In genomic region chr5:122502077-122502941, GRCm38 (mm10) we compare ENCODE assay signal across 8 mouse cellular contexts. TPM values are rescaled to one million over a fixed set of nuclear protein-coding genes. Genes with fewer than 3 reads are reported as not detected.
DNase-seq lines count a peak whose midpoint lies in the region; ATAC-seq and TF ChIP-seq lines count a peak whose summit lies in the region.

Atp2a2 (minus strand) TSS chr5:122502225.

- 0 out of 2 replicates have a peak, but pooled peaks cover 5% of the 10 kb centered on the region for H3K9me3 ChIP-seq in forebrain, embryonic 16.5 days (ENCODE audit: control insufficient read depth, low read length)
- peaks cover 4% of the 10 kb centered on the region; the same call in 1 of the 2 replicates for H3K9me3 ChIP-seq in lung, embryonic 14.5 days (ENCODE audit: low read depth, low read length)

- WGBS in forebrain, embryonic 16.5 days = under 1% methylated on average over 81 of the region's 113 CpGs
- WGBS in lung, embryonic 14.5 days = under 1% methylated on average over 83 of the region's 113 CpGs
- WGBS in olfactory bulb, adult 2 months = 3% methylated on average over 110 of the region's 113 CpGs
- under 1% methylated on average over 104 of the region's 113 CpGs for WGBS in thymus, adult 2 months

- H3K36me3 ChIP-seq in forebrain, embryonic 16.5 days (ENCODE audit: control insufficient read depth, insufficient read depth) = no peaks in the 10 kb centered on the region
- peaks cover 22% of the 10 kb centered on the region for H3K36me3 ChIP-seq in lung, embryonic 14.5 days (ENCODE audit: insufficient read depth)
- no peaks in the 10 kb centered on the region for H3K36me3 ChIP-seq in thymus, adult 2 months (ENCODE audit: control insufficient read depth, insufficient read depth, low read length)

- peak within 1 kb of the TSS; percentile 99 for H3K9ac ChIP-seq in forebrain, embryonic 16.5 days (replicated peaks; ENCODE audit: low read depth, low read length)
- H3K9ac ChIP-seq in lung, embryonic 14.5 days = peak within 1 kb of the TSS; percentile 99

- peak; percentile 81 for DNase-seq in ES-CJ7 (ENCODE audit: low read depth, low spot score)
- DNase-seq in cerebellum, adult 11 months = peak; percentile 91
- peak; percentile 91 to 96 for DNase-seq in heart, postnatal 36 days
- DNase-seq in layer of hippocampus, adult 2 months (ENCODE audit: low spot score in 2 of 2) = peak; percentile 91 to 94
- peak; percentile 96 for DNase-seq in lung, embryonic 14.5 days
- DNase-seq in thymus, adult 2 months = peak; percentile 90

- peak; percentile 98 for TF ChIP-seq POLR2A in olfactory bulb, adult 2 months (IDR thresholded peaks at IDR 0.05; ENCODE audit: insufficient read depth, low read depth, low read length)
- peak; percentile 81 for TF ChIP-seq POLR2A in thymus, adult 2 months (IDR thresholded peaks at IDR 0.05; ENCODE audit: control insufficient read depth, extremely low read depth, insufficient read depth, low read length, poor library complexity)

- peak; percentile 94 for ATAC-seq in forebrain, embryonic 16.5 days
- peak; percentile 94 for ATAC-seq in lung, embryonic 14.5 days (ENCODE audit: insufficient read depth)

- peak within 1 kb of the TSS; percentile 74 for H3K4me2 ChIP-seq in forebrain, embryonic 16.5 days (ENCODE audit: low read length)
- peak within 1 kb of the TSS; percentile 90 for H3K4me2 ChIP-seq in lung, embryonic 14.5 days

- H3K4me1 ChIP-seq in forebrain, embryonic 16.5 days (replicated peaks; ENCODE audit: control insufficient read depth, insufficient read depth, low read length) = peaks cover 30% of the 10 kb centered on the region
- peaks cover 11% of the 10 kb centered on the region for H3K4me1 ChIP-seq in lung, embryonic 14.5 days (ENCODE audit: insufficient read depth)
- H3K4me1 ChIP-seq in olfactory bulb, adult 2 months (ENCODE audit: control insufficient read depth, insufficient read depth, low read length) = peaks cover 5% of the 10 kb centered on the region
- peaks cover 8% of the 10 kb centered on the region; the same call in 1 of the 2 replicates for H3K4me1 ChIP-seq in thymus, adult 2 months (replicated peaks; ENCODE audit: control insufficient read depth, insufficient read depth, low read length)

- intact Hi-C loops in heart, postnatal 36 days (cut with DNase I) = loop anchor here (2.0 to 5.0 kb wide), 4 partner anchors 44 to 205 kb away; partner anchors contain the start of genes Anapc7 and P2rx4

- peak within 1 kb of the TSS; percentile 99 for H3K4me3 ChIP-seq in forebrain, embryonic 16.5 days (replicated peaks; ENCODE audit: low read length)
- peak within 1 kb of the TSS; percentile 89 for H3K4me3 ChIP-seq in layer of hippocampus, adult 2 months
- H3K4me3 ChIP-seq in lung, embryonic 14.5 days (ENCODE audit: low read depth, low read length) = peak within 1 kb of the TSS; percentile 99
- peak within 1 kb of the TSS; percentile 85 for H3K4me3 ChIP-seq in olfactory bulb, adult 2 months (ENCODE audit: insufficient read depth, low read depth, low read length)
- peak within 1 kb of the TSS; percentile 87 for H3K4me3 ChIP-seq in thymus, adult 2 months (ENCODE audit: control insufficient read depth, insufficient read depth, low read length)

- peak; percentile 60 for TF ChIP-seq CTCF in layer of hippocampus, adult 2 months (conservative IDR thresholded peaks at IDR 0.05)
- TF ChIP-seq CTCF in lung, embryonic 14.5 days (IDR thresholded peaks at IDR 0.05; ENCODE audit: low read depth) = peak; percentile 35; the same call in 1 of the 2 replicates
- no peak; the same call in 1 of the 2 replicates for TF ChIP-seq CTCF in olfactory bulb, adult 2 months (IDR thresholded peaks at IDR 0.05; ENCODE audit: insufficient read depth, low read depth, low read length)
- no peak; the same call in 1 of the 2 replicates for TF ChIP-seq CTCF in thymus, adult 2 months (IDR thresholded peaks at IDR 0.05; ENCODE audit: borderline replicate concordance, control insufficient read depth, extremely low read depth, insufficient read depth, low read length, poor library complexity)

- no peaks in the 10 kb centered on the region for H3K27me3 ChIP-seq in forebrain, embryonic 16.5 days (replicated peaks; ENCODE audit: control insufficient read depth, insufficient read depth, low read length)
- no peaks in the 10 kb centered on the region for H3K27me3 ChIP-seq in lung, embryonic 14.5 days (ENCODE audit: insufficient read depth, low read length)
- H3K27me3 ChIP-seq in thymus, adult 2 months (ENCODE audit: control insufficient read depth, insufficient read depth, low read length) = no peaks in the 10 kb centered on the region

- H3K27ac ChIP-seq in forebrain, embryonic 16.5 days (ENCODE audit: low read length) = peak within 1 kb of the TSS; percentile 99
- H3K27ac ChIP-seq in layer of hippocampus, adult 2 months = peak within 1 kb of the TSS; percentile 100
- peak within 1 kb of the TSS; percentile 99 for H3K27ac ChIP-seq in lung, embryonic 14.5 days (ENCODE audit: low read depth)
- H3K27ac ChIP-seq in olfactory bulb, adult 2 months (ENCODE audit: insufficient read depth, low read depth, low read length) = peak within 1 kb of the TSS; percentile 95
- H3K27ac ChIP-seq in thymus, adult 2 months (ENCODE audit: control insufficient read depth, insufficient read depth, low read length) = peak within 1 kb of the TSS; percentile 38

RNA-seq across cellular contexts. Expression of gene Atp2a2, which starts in this region (rescaled TPM):
- 39.6 and 42.8 TPM in 2 replicates for polyA plus RNA-seq in forebrain, embryonic 16.5 days (2015; fragmentation: Nextera tagmentation; extraction: Ambion mirVana)
- over 10,000 TPM; 11,843 to 11,873 TPM for total RNA-seq in heart, postnatal 36 days (2021)
- 100 to 1,000 TPM; 588 to 630 TPM for total RNA-seq in layer of hippocampus, adult 2 months (2021)
- polyA plus RNA-seq in lung, embryonic 14.5 days (2014; fragmentation: Nextera tagmentation; extraction: Ambion mirVana) = 43.8 and 45.5 TPM in 2 replicates
- 113 and 352 TPM in 2 replicates for polyA plus RNA-seq in olfactory bulb, adult 2 months (2012; ENCODE audit: insufficient read depth, insufficient read length, low replicate concordance, missing spikeins)
- polyA plus RNA-seq in thymus, adult 2 months (2012; rRNA removed) = 84.7 and 175 TPM in 2 replicates

Comparison
In these comparisons a context has a peak if more than half of its experiments do, and no peak if none do; other contexts are left out.
1. Peak in every context shown above with its lines: DNase-seq, ATAC-seq, H3K4me3 ChIP-seq and H3K27ac ChIP-seq.
2. RNA of gene Atp2a2 (total RNA-seq): 11,843 to 11,873 TPM in heart, postnatal 36 days; 588 to 630 TPM in layer of hippocampus, adult 2 months; every median in the first group is over 10 times any median in the second.
3. H3K27ac ChIP-seq: peak in every context shown above with its lines; median percentile 100 in layer of hippocampus, adult 2 months; 99 in forebrain, embryonic 16.5 days; 99 in lung, embryonic 14.5 days; 95 in olfactory bulb, adult 2 months; 38 in thymus, adult 2 months.
4. CTCF ChIP-seq: peak in layer of hippocampus, adult 2 months (single experiment) and lung, embryonic 14.5 days (single experiment); none in olfactory bulb, adult 2 months (single experiment) and thymus, adult 2 months (single experiment).